Mouse (Mus musculus) C2C12 (cell line): ENCODE measurements at regions not wholly inside any gene's neighbourhood (a gene's known extent, or its start where the extent isn't known, plus 50 kb on each side); places are given as distances from the start of the nearest gene placed in this dataset.

ENCODE experiments used
- H3K27me3 ChIP-seq: one replicate; pipeline ENCODE4 v1.6.1; 2011; ENCODE audit not compliant: control insufficient read depth, insufficient read depth, insufficient read length
- H3K36me3 ChIP-seq: one replicate; pipeline ENCODE4 v1.6.1; 2011; ENCODE audit not compliant: control insufficient read depth, insufficient read depth
- H3K4me3 ChIP-seq: one replicate; pipeline ENCODE4 v1.5.1; 2011; ENCODE audit warnings: mild to moderate bottlenecking, control low read depth; ENCODE audit not compliant: poor library complexity, insufficient read depth, severe bottlenecking
- H3K79me2 ChIP-seq: one replicate; pipeline ENCODE4 v1.6.1; 2011; ENCODE audit not compliant: control insufficient read depth, insufficient read depth
- H3K79me3 ChIP-seq: one replicate; pipeline ENCODE4 v1.6.1; 2011; ENCODE audit warnings: low read depth, control low read depth
- H3ac ChIP-seq: one replicate; pipeline ENCODE3; 2011; ENCODE audit warnings: low read depth; ENCODE audit not compliant: control insufficient read depth, insufficient read length
- CEBPB ChIP-seq: IDR thresholded peaks from one replicate; pipeline ENCODE4 v1.6.1; 2011; ENCODE audit warnings: low read depth, mild to moderate bottlenecking, control low read depth, moderate library complexity
- CTCF ChIP-seq: IDR thresholded peaks from one replicate; pipeline ENCODE4 v1.5.1; 2011; ENCODE audit not compliant: control insufficient read depth, insufficient read depth, insufficient read length
- FOSL1 ChIP-seq: IDR thresholded peaks from one replicate; pipeline ENCODE4 v1.8.0; 2011; ENCODE audit warnings: mild to moderate bottlenecking, low read length; ENCODE audit not compliant: poor library complexity, insufficient read depth, severe bottlenecking
- MAX ChIP-seq: IDR thresholded peaks from one replicate; pipeline ENCODE4 v1.6.1; 2011; ENCODE audit warnings: mild to moderate bottlenecking, control low read depth
- MYOD1 ChIP-seq: IDR thresholded peaks from one replicate; pipeline ENCODE4 v1.6.1; 2011; ENCODE audit warnings: low read depth; ENCODE audit not compliant: control insufficient read depth, insufficient read length
- MYOG ChIP-seq: IDR thresholded peaks from one replicate; pipeline ENCODE4 v1.6.1; 2011; ENCODE audit not compliant: control insufficient read depth, insufficient read length; ENCODE audit errors: extremely low read depth
- USF1 ChIP-seq: IDR thresholded peaks from one replicate; pipeline ENCODE4 v1.6.1; 2011; ENCODE audit warnings: low read depth, mild to moderate bottlenecking, control low read depth, moderate library complexity

GRCm38 (mm10) chr3:100264991-100265390 lies 102.8 kb upstream of the Wdr3 start:
- Histone ChIP-seq H3K36me3 (no peaks in the 10 kb centered on the region), H3K79me3 (no peaks in the 10 kb centered on the region), H3ac (no peak overlapping the region), H3K27me3 (no peaks in the 10 kb centered on the region), H3K79me2 (no peaks in the 10 kb centered on the region), H3K4me3 (no peak overlapping the region)
- no peak for TF ChIP-seq MYOD1
- TF ChIP-seq USF1 = no peak
- no peak for TF ChIP-seq CEBPB
- TF ChIP-seq FOSL1 = no peak
- TF ChIP-seq CTCF = no peak
- no peak for TF ChIP-seq MAX
- TF ChIP-seq MYOG = no peak
